Mouse (Mus musculus) midbrain, embryonic 13.5 days (tissue): ENCODE data around the gene Spata6. TPM values are rescaled to one million over a fixed set of nuclear protein-coding genes. Genes with fewer than 3 reads are reported as not detected.

Source experiments
- ATAC-seq: fragments of 200-750 bp; cut with Nextera tagmentation; 2 replicates; pipeline ENCODE4 v1.8.0; 2017; ENCODE audit warnings: mild to moderate bottlenecking, moderate TSS enrichment, moderate library complexity
- H3K27ac ChIP-seq: fragments of 300-500 bp; sonication (generic); 2 replicates; pipeline ENCODE4 v1.5.1; 2015; ENCODE audit warnings: inconsistent platforms, mild to moderate bottlenecking, moderate library complexity
- H3K27me3 ChIP-seq: fragments of 300-500 bp; sonication (generic); 2 replicates; pipeline ENCODE4 v1.6.1; 2015; ENCODE audit warnings: mild to moderate bottlenecking, inconsistent platforms
- H3K36me3 ChIP-seq: fragments of 300-500 bp; sonication (generic); 2 replicates; pipeline ENCODE4 v1.6.1; 2015; ENCODE audit warnings: mild to moderate bottlenecking, inconsistent platforms
- H3K4me1 ChIP-seq: fragments of 300-500 bp; sonication (generic); replicated peaks from 2 replicates; pipeline ENCODE4 v1.6.1; 2015; ENCODE audit warnings: inconsistent platforms
- H3K4me2 ChIP-seq: fragments of 300-500 bp; sonication (generic); replicated peaks from 2 replicates; pipeline ENCODE4 v1.6.1; 2015; ENCODE audit warnings: moderate library complexity, mild to moderate bottlenecking, inconsistent platforms
- H3K4me3 ChIP-seq: fragments of 300-500 bp; sonication (generic); replicated peaks from 2 replicates; pipeline ENCODE4 v1.5.1; 2015; ENCODE audit warnings: mild to moderate bottlenecking, inconsistent platforms
- H3K9ac ChIP-seq: fragments of 300-500 bp; sonication (generic); replicated peaks from 2 replicates; pipeline ENCODE4 v1.6.1; 2015; ENCODE audit warnings: mild to moderate bottlenecking, inconsistent platforms
- H3K9me3 ChIP-seq: fragments of 300-500 bp; sonication (generic); 2 replicates; pipeline ENCODE4 v1.6.1; 2016; ENCODE audit warnings: mild to moderate bottlenecking, inconsistent platforms
- WGBS: fragments of 180-500 bp; shearing (Covaris S2); methylation state at CpG from one replicate; pipeline ENCODE4 v1.1.7; 2015; 5-methylcytosine and 5-hydroxymethylcytosine counted together
- polyA plus RNA-seq: library from polyadenylated mRNA; unstranded; fragments of >200 nt; fragmentation: Nextera tagmentation; extraction: Ambion mirVana; gene quantifications from 2 replicates; pipeline ENCODE4 v1.2.1, GENCODE M21; 2015

Gene Spata6
- polyA plus RNA-seq, 1 experiment from 2014 or later: 19.2 TPM

DNA sequence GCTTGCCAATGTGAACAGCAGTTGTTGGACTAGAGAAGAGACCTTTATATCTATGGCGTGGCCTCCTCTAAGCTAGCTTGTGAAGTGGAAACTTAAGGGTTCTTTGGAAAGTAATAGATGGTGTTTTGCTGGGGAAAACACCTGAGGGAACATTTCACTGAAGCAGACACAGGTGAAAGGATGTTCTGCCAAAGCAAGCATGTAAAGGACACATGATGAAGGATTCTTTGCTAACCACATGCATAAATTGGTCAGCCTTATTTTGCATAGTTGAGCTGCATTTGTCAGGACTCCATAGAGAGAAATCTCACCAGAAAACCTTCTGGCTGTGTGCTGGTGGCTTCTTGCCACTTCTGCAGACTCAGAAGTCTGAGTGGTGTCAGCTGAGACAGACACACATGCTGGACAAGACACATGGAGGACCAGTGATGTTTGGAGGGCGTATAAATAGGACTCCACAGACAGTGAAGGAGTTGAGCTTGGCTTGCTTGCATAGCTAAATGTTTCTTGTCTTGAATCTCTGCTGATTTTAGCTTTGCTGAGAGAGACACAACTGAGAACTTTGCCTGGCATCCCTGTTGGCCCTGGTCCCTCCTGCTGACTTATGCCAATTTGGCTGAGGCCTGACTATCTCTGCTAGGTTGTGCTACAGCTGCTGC is 148.1 kb downstream of the Spata6 start:
- H3K36me3 ChIP-seq: no peaks in the 10 kb centered on the region
- no peak overlapping the region for H3K4me3 ChIP-seq
- H3K27me3 ChIP-seq: no peaks in the 10 kb centered on the region
- WGBS: 81% methylated on average over 2 of the region's 2 CpGs
- no peaks in the 10 kb centered on the region for H3K9me3 ChIP-seq
- no peak overlapping the region for H3K9ac ChIP-seq
- no peak overlapping the region for H3K27ac ChIP-seq
- no peaks in the 10 kb centered on the region for H3K4me1 ChIP-seq
- no peak for ATAC-seq
- no peak overlapping the region for H3K4me2 ChIP-seq

Other genes starting within 250 kb of the Spata6 start
- not detected in 2 replicates for gene Slc5a9, start 182.9 kb downstream of the Spata6 start, polyA plus RNA-seq
- gene Skint8, start 199.4 kb downstream of the Spata6 start, polyA plus RNA-seq: not detected in 2 replicates